Mouse (Mus musculus) heart, embryonic 15.5 days (tissue): ENCODE data around the gene Gja4. TPM values are rescaled to one million over a fixed set of nuclear protein-coding genes. Genes with fewer than 3 reads are reported as not detected.

Source experiments
- ATAC-seq: fragments of 200-750 bp; cut with Nextera tagmentation; replicated peaks from 2 replicates; pipeline ENCODE4 v1.8.0; 2017; ENCODE audit warnings: low read depth, moderate TSS enrichment; ENCODE audit not compliant: insufficient number of reproducible peaks, insufficient read depth, low FRiP score
- H3K27ac ChIP-seq: fragments of 300-500 bp; sonication (generic); 2 replicates; pipeline ENCODE4 v1.5.1; 2015; ENCODE audit warnings: mild to moderate bottlenecking, inconsistent platforms
- H3K27me3 ChIP-seq: fragments of 300-500 bp; sonication (generic); 2 replicates; pipeline ENCODE4 v1.6.1; 2015; ENCODE audit warnings: inconsistent platforms
- H3K36me3 ChIP-seq: fragments of 300-500 bp; sonication (generic); 2 replicates; pipeline ENCODE4 v1.6.1; 2015; ENCODE audit warnings: mild to moderate bottlenecking, inconsistent platforms
- H3K4me1 ChIP-seq: fragments of 300-500 bp; sonication (generic); replicated peaks from 2 replicates; pipeline ENCODE4 v1.6.1; 2015; ENCODE audit warnings: inconsistent platforms
- H3K4me2 ChIP-seq: fragments of 300-500 bp; sonication (generic); 2 replicates; pipeline ENCODE4 v1.6.1; 2015; ENCODE audit warnings: inconsistent platforms, mild to moderate bottlenecking, moderate library complexity
- H3K4me3 ChIP-seq: fragments of 300-500 bp; sonication (generic); 2 replicates; pipeline ENCODE4 v1.5.1; 2015; ENCODE audit warnings: mild to moderate bottlenecking, inconsistent platforms
- H3K9ac ChIP-seq: fragments of 300-500 bp; sonication (generic); 2 replicates; pipeline ENCODE4 v1.6.1; 2015; ENCODE audit warnings: mild to moderate bottlenecking, inconsistent platforms
- H3K9me3 ChIP-seq: fragments of 300-500 bp; sonication (generic); replicated peaks from 2 replicates; pipeline ENCODE4 v1.6.1; 2016; ENCODE audit warnings: inconsistent platforms
- WGBS: fragments of 180-500 bp; shearing (Covaris S2); methylation state at CpG from one replicate; pipeline ENCODE4 v1.1.7; 2015; ENCODE audit warnings: mixed read lengths; 5-methylcytosine and 5-hydroxymethylcytosine counted together
- polyA plus RNA-seq: library from polyadenylated mRNA; unstranded; fragments of >200 nt; fragmentation: Nextera tagmentation; extraction: Ambion mirVana; gene quantifications from 2 replicates; pipeline ENCODE4 v1.2.1, GENCODE M21; 2015

The Gja4 gene
- polyA plus RNA-seq = 30.8 and 38.1 TPM in 2 replicates

- Histone ChIP-seq H3K4me1 (peaks cover 9% of the 10 kb centered on the region), H3K9me3 (no peaks in the 10 kb centered on the region), H3K27ac (no peak within 1 kb of the TSS), H3K27me3 (peaks cover 32% of the 10 kb centered on the region), H3K4me3 (peak within 1 kb of the TSS; percentile 64), H3K4me2 (peak within 1 kb of the TSS; percentile 96), H3K36me3 (no peaks in the 10 kb centered on the region), H3K9ac (peak within 1 kb of the TSS; percentile 70)
- WGBS = under 1% methylated on average over 25 of the region's 25 CpGs
- ATAC-seq = peak; percentile 84
Observed at GRCm38 (mm10) chr4:127313861-127314260, at the start of gene Gja4. Gene Gja4, minus strand, starts transcription at chr4:127314039.

GRCm38 (mm10) chr4:127363331-127363730 lies 49.5 kb upstream of the Gja4 start:
- 70% methylated on average over 4 of the region's 4 CpGs for WGBS

GRCm38 (mm10) chr4:127362520-127362919 lies 48.7 kb upstream of the Gja4 start:
- no peak for ATAC-seq
- no peak overlapping the region for H3K9ac ChIP-seq
- peaks cover 12% of the 10 kb centered on the region for H3K4me1 ChIP-seq
- H3K4me3 ChIP-seq = no peak overlapping the region
- WGBS = 75% methylated on average over 3 of the region's 3 CpGs
- no peaks in the 10 kb centered on the region for H3K36me3 ChIP-seq
- H3K27me3 ChIP-seq = peaks cover 8% of the 10 kb centered on the region; the same call in 1 of the 2 replicates
- no peak overlapping the region for H3K27ac ChIP-seq
- H3K4me2 ChIP-seq = no peak overlapping the region
- no peaks in the 10 kb centered on the region for H3K9me3 ChIP-seq

More at GRCm38 (mm10) chr4:127363331-127363730, 49.5 kb upstream of the Gja4 start:
- Histone ChIP-seq H3K9me3 (no peaks in the 10 kb centered on the region), H3K4me3 (no peak overlapping the region), H3K9ac (no peak overlapping the region), H3K27me3 (peaks cover 8% of the 10 kb centered on the region; the same call in 1 of the 2 replicates), H3K27ac (no peak overlapping the region), H3K4me2 (no peak overlapping the region), H3K36me3 (no peaks in the 10 kb centered on the region), H3K4me1 (peaks cover 12% of the 10 kb centered on the region)
- no peak for ATAC-seq

DNA sequence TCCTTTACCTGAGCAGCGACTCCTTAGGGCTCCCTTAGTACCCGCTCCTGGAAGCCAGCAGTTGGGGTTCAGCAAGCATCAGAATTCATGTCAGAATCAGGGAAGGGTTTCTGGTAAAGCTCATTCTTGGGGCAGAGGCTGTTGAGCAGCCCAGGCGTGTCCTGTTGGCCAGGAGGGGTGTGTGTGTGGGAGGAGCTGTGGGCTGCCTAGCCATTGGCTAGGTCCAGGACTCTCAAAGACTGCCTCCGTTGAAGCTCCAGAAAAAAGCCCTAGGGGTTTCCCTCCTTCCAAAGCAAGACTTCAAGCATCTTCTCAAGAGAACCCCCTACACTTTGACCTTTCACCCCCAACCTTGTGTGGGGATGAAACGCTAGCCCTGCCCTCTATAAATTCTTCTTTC lies 44.2 kb upstream of the Gja4 start, which contains the start of gene Gjb5:
Gjb5 (minus strand) TSS at position 164 of the 400 bp plus-strand sequence.
- Histone ChIP-seq H3K27me3 (peaks cover 12% of the 10 kb centered on the region; the same call in 1 of the 2 replicates), H3K4me1 (peaks cover 17% of the 10 kb centered on the region), H3K4me3 (no peak within 1 kb of the TSS), H3K4me2 (no peak within 1 kb of the TSS), H3K9ac (no peak within 1 kb of the TSS), H3K27ac (no peak within 1 kb of the TSS), H3K36me3 (no peaks in the 10 kb centered on the region), H3K9me3 (no peaks in the 10 kb centered on the region)
- WGBS = 26% methylated on average over 5 of the region's 5 CpGs
- ATAC-seq = no peak

GRCm38 (mm10) chr4:127354506-127355485 lies 41.0 kb upstream of the Gja4 start:
- WGBS = 43% methylated on average over 15 of the region's 15 CpGs

DNA sequence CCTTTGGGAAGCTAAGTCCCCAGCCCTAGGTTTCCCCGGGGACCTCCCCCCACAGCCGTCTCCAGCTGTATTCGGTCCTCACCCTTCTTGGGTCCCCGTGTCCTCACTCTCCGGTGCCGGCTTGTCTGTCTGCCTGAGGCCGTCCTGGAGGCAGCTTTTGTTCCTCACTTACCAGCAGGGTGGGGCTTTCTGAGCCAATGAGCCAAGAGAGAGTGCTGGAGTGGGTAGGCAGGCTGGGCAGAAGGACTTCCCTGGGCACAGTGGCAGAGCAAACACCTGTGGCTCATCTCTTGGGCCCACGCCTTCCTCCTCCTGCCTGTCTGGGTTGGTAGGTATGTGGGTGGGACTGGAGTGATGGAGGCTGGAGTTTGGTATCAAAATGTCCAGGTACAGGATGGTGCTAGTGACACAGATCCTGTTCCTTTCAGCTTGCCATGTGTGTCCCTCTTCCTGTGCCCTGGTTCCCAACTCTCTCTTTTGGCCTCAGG lies 40.2 kb upstream of the Gja4 start, which contains the start of gene Gjb4:
Gjb4 (minus strand) TSS at position 131 of the 488 bp plus-strand sequence.
- H3K4me3 ChIP-seq = no peak within 1 kb of the TSS
- H3K36me3 ChIP-seq = no peaks in the 10 kb centered on the region
- 61% methylated on average over 8 of the region's 8 CpGs for WGBS
- no peak within 1 kb of the TSS; the same call in 1 of the 2 replicates for H3K4me2 ChIP-seq
- H3K9me3 ChIP-seq = no peaks in the 10 kb centered on the region
- no peak for ATAC-seq
- H3K9ac ChIP-seq = no peak within 1 kb of the TSS
- H3K27ac ChIP-seq = peak within 1 kb of the TSS; percentile 48
- H3K4me1 ChIP-seq = peaks cover 23% of the 10 kb centered on the region
- H3K27me3 ChIP-seq = 0 out of 2 replicates have a peak, but pooled peaks cover 4% of the 10 kb centered on the region

More at GRCm38 (mm10) chr4:127354506-127355485, 41.0 kb upstream of the Gja4 start:
- H3K4me3 ChIP-seq = no peak overlapping the region
- peaks cover 23% of the 10 kb centered on the region for H3K4me1 ChIP-seq
- H3K9me3 ChIP-seq = no peaks in the 10 kb centered on the region
- H3K4me2 ChIP-seq = no peak overlapping the region; the same call in 1 of the 2 replicates
- no peaks in the 10 kb centered on the region for H3K36me3 ChIP-seq
- H3K9ac ChIP-seq = no peak overlapping the region
- peak overlapping the region; percentile 48 for H3K27ac ChIP-seq
- peaks cover 8% of the 10 kb centered on the region; the same call in 1 of the 2 replicates for H3K27me3 ChIP-seq
- ATAC-seq = no peak

- Histone ChIP-seq H3K4me3 (no peak overlapping the region), H3K9me3 (no peaks in the 10 kb centered on the region), H3K9ac (no peak overlapping the region), H3K4me2 (no peak overlapping the region), H3K4me1 (peaks cover 23% of the 10 kb centered on the region), H3K27me3 (0 out of 2 replicates have a peak, but pooled peaks cover 4% of the 10 kb centered on the region), H3K36me3 (no peaks in the 10 kb centered on the region), H3K27ac (no peak overlapping the region)
- no peak for ATAC-seq
- WGBS = 36% methylated on average over 1 of the region's 1 CpGs
Observed at GRCm38 (mm10) chr4:127352594-127352993, 38.8 kb upstream of the Gja4 start.

DNA sequence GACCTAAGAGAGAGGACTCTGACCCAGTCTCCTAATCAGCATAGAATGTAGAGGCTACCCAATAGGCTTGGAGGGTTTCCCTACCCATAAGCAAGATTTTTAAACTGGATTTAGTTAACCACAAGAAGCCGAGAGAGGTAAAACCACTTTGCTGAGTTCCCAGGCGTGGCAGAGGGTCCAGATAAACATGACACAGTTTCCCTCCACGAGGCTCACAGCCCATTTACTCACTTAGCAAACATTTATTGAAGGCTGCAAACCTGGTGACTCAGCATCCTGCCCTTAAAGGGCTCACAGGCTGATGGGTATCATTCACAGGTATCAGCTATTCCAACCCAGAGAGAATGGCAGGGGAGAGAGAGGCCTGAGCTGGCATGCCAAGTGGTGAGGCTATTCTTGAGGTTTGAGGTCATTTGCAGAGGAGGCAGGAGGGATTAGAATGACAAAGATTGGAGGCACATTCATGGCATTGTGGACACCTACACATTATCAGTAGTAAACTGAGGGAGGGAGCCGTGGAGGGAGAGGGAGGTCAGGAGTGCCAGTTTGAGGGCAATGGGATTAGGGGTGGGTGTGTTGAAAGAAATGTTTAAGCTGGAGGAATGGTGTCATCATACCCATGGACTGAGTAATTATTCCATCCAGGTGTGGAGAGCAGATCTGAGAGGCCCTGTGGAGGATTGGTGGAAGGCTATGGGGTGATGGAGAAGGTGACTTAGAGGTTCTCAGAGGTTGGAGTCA lies 35.9 kb upstream of the Gja4 start:
- WGBS = 61% methylated on average over 4 of the region's 4 CpGs
- Histone ChIP-seq H3K9ac (no peak overlapping the region), H3K4me1 (peaks cover 19% of the 10 kb centered on the region), H3K36me3 (no peaks in the 10 kb centered on the region), H3K27me3 (no peaks in the 10 kb centered on the region), H3K9me3 (no peaks in the 10 kb centered on the region), H3K27ac (no peak overlapping the region), H3K4me2 (no peak overlapping the region), H3K4me3 (no peak overlapping the region)
- ATAC-seq = no peak

- 68% methylated on average over 5 of the region's 5 CpGs for WGBS
- no peaks in the 10 kb centered on the region for H3K36me3 ChIP-seq
- no peak for ATAC-seq
Observed at GRCm38 (mm10) chr4:127345000-127345399, 31.2 kb upstream of the Gja4 start.

DNA sequence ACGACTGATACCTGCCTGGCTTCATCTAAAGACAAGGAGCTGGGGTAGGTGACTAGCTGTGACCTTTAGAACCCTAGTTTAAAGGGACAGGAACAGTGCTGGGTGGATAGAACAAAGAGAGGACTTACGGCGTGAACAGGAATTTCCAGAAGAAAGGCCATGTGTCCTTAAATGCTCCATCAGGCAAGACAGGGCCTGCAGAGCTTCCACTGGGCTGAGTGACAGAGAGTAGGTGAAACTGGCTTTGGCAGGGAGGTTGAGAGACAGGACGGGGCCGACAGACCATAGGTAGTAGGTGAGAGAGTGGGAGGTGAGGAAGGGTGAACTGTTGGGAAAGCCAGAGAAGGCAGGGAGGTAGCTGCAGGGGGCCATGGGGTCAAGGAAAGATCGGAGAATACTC lies 27.5 kb upstream of the Gja4 start:
- H3K36me3 ChIP-seq = no peaks in the 10 kb centered on the region
- H3K27ac ChIP-seq = no peak overlapping the region
- 49% methylated on average over 6 of the region's 6 CpGs for WGBS
- H3K4me2 ChIP-seq = no peak overlapping the region
- H3K4me3 ChIP-seq = no peak overlapping the region
- no peak overlapping the region for H3K9ac ChIP-seq
- no peak for ATAC-seq
- no peaks in the 10 kb centered on the region for H3K4me1 ChIP-seq
- H3K27me3 ChIP-seq = no peaks in the 10 kb centered on the region
- H3K9me3 ChIP-seq = no peaks in the 10 kb centered on the region

More at GRCm38 (mm10) chr4:127345000-127345399, 31.2 kb upstream of the Gja4 start:
- no peak overlapping the region for H3K4me3 ChIP-seq
- no peak overlapping the region for H3K4me2 ChIP-seq
- no peaks in the 10 kb centered on the region for H3K9me3 ChIP-seq
- no peak overlapping the region for H3K9ac ChIP-seq
- H3K4me1 ChIP-seq = no peaks in the 10 kb centered on the region
- no peak overlapping the region for H3K27ac ChIP-seq
- no peaks in the 10 kb centered on the region for H3K27me3 ChIP-seq

DNA sequence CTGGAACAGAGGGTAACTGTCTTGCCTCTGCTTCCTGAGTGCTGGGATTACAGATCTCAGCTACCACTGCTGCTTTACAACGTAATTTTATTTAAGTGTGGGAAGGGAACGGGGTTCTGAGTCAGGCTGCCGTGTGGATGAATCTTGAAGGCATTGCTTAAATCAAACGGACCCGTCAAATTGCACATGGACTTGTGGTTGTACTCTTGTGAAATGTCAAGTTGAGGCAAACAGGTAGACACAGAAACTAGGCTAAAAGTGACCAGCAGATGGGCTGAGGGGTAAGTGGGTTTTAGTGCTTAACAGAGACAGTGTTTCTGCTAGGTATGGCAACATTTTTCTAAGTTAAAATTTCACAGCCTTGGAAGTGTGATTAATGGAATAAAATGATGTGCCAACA lies 23.8 kb upstream of the Gja4 start:
- ATAC-seq = no peak

More for the DNA sequence above, 23.8 kb upstream of the Gja4 start:
- Histone ChIP-seq H3K9ac (no peak overlapping the region), H3K27ac (no peak overlapping the region), H3K27me3 (peaks cover 8% of the 10 kb centered on the region), H3K4me2 (no peak overlapping the region), H3K4me3 (no peak overlapping the region), H3K36me3 (no peaks in the 10 kb centered on the region), H3K9me3 (no peaks in the 10 kb centered on the region), H3K4me1 (no peaks in the 10 kb centered on the region)
- 84% methylated on average over 5 of the region's 5 CpGs for WGBS
